Mouse (Mus musculus) lung, postnatal 0 days (tissue): Measurements from ENCODE around the gene Pym1. TPM values are rescaled to one million over a fixed set of nuclear protein-coding genes. Genes with fewer than 3 reads are reported as not detected.
A peak's percentile ranks its signal among the peaks of the same experiment; 100 is the strongest.

Experiments
- ATAC-seq: fragments of 200-750 bp; cut with Nextera tagmentation; 2 replicates; pipeline ENCODE4 v1.8.0; 2017; ENCODE audit warnings: moderate library complexity
- DNase-seq: peaks from one replicate; pipeline ENCODE4 v3.0.0-alpha.2; 2016; ENCODE audit warnings: low spot score
- H3K27ac ChIP-seq: fragments of 300-500 bp; sonication (generic); 2 replicates; pipeline ENCODE4 v1.5.1; 2014; ENCODE audit warnings: antibody characterized with exemption, mild to moderate bottlenecking, low read length, mixed read lengths
- H3K27me3 ChIP-seq: fragments of 300-500 bp; sonication (generic); replicated peaks from 2 replicates; pipeline ENCODE4 v1.6.1; 2014; ENCODE audit warnings: low read length, mixed read lengths; ENCODE audit not compliant: insufficient read depth
- H3K36me3 ChIP-seq: fragments of 300-500 bp; sonication (generic); 2 replicates; pipeline ENCODE4 v1.6.1; 2014; ENCODE audit warnings: low read length, mixed read lengths; ENCODE audit not compliant: insufficient read depth
- H3K4me1 ChIP-seq: fragments of 300-500 bp; sonication (generic); 2 replicates; pipeline ENCODE4 v1.6.1; 2014; ENCODE audit warnings: antibody characterized with exemption, low read depth, low read length, mixed read lengths; ENCODE audit not compliant: insufficient read depth
- H3K4me2 ChIP-seq: fragments of 300-500 bp; sonication (generic); replicated peaks from 2 replicates; pipeline ENCODE4 v1.6.1; 2014; ENCODE audit warnings: low read depth, mild to moderate bottlenecking, low read length, moderate library complexity, mixed read lengths
- H3K4me3 ChIP-seq: fragments of 300-500 bp; sonication (generic); 2 replicates; pipeline ENCODE4 v1.5.1; 2014; ENCODE audit warnings: low read depth, low read length
- H3K9ac ChIP-seq: fragments of 300-500 bp; sonication (generic); replicated peaks from 2 replicates; pipeline ENCODE4 v1.6.1; 2014; ENCODE audit warnings: low read depth, mild to moderate bottlenecking
- H3K9me3 ChIP-seq: fragments of 300-500 bp; sonication (generic); 2 replicates; pipeline ENCODE4 v1.6.1; 2016; ENCODE audit warnings: low read length, mixed read lengths
- CTCF ChIP-seq: IDR thresholded peaks from 2 replicates; pipeline ENCODE4 v1.5.1; 2016; ENCODE audit warnings: antibody characterized with exemption, mild to moderate bottlenecking
- EP300 ChIP-seq: IDR thresholded peaks from 2 replicates; pipeline ENCODE4 v1.6.1; 2016; ENCODE audit warnings: antibody characterized with exemption, mild to moderate bottlenecking, control low read depth
- WGBS: fragments of 180-500 bp; shearing (Covaris S2); extraction: QIAGEN DNeasy Blood & Tissue Kit; methylation state at CpG from one replicate; pipeline ENCODE4 v1.1.7; 2014; 5-methylcytosine and 5-hydroxymethylcytosine counted together
- polyA plus RNA-seq: library from polyadenylated mRNA; unstranded; fragments of >200 nt; fragmentation: Nextera tagmentation; extraction: Ambion mirVana; gene quantifications from 2 replicates; pipeline ENCODE4 v1.2.1, GENCODE M21; 2015

The Pym1 gene
- polyA plus RNA-seq, 1 experiment from 2014 or later = 24.9 TPM

GRCm38 (mm10) chr10:128790398-128791124 is 42.9 kb downstream of the Pym1 start, which contains the start of gene Mmp19:
Gene Mmp19, plus strand, starts transcription at chr10:128790910.
- 65% methylated on average over 7 of the region's 7 CpGs for WGBS
- TF ChIP-seq CTCF (no peak), EP300 (no peak)
- Histone ChIP-seq H3K27ac (peak within 1 kb of the TSS; percentile 69), H3K4me3 (peak within 1 kb of the TSS; percentile 27), H3K36me3 (no peaks in the 10 kb centered on the region), H3K9ac (0 out of 2 replicates have a peak within 1 kb of the TSS, but pooled peaks have one; percentile 5), H3K9me3 (no peaks in the 10 kb centered on the region), H3K4me1 (no peaks in the 10 kb centered on the region), H3K4me2 (peak within 1 kb of the TSS; percentile 42), H3K27me3 (no peaks in the 10 kb centered on the region)
- DNase-seq (peak; percentile 58), ATAC-seq (peak; percentile 67)

GRCm38 (mm10) chr10:128792041-128792440 is 44.4 kb downstream of the Pym1 start:
- H3K4me1 ChIP-seq = no peaks in the 10 kb centered on the region
- no peaks in the 10 kb centered on the region for H3K27me3 ChIP-seq
- H3K9ac ChIP-seq = no peak overlapping the region
- H3K9me3 ChIP-seq = no peaks in the 10 kb centered on the region
- ATAC-seq (no peak), DNase-seq (no peak)
- no peak overlapping the region for H3K27ac ChIP-seq
- H3K36me3 ChIP-seq = no peaks in the 10 kb centered on the region
- H3K4me2 ChIP-seq = no peak overlapping the region
- TF ChIP-seq CTCF (peak; percentile 36), EP300 (no peak)
- H3K4me3 ChIP-seq = no peak overlapping the region

- H3K27me3 ChIP-seq = no peaks in the 10 kb centered on the region
- no peaks in the 10 kb centered on the region for H3K9me3 ChIP-seq
- 88% methylated on average over 1 of the region's 1 CpGs for WGBS
- DNase-seq (no peak), ATAC-seq (no peak)
- no peak overlapping the region for H3K9ac ChIP-seq
- H3K36me3 ChIP-seq = no peaks in the 10 kb centered on the region
- H3K4me3 ChIP-seq = no peak overlapping the region
- no peak overlapping the region for H3K4me2 ChIP-seq
- TF ChIP-seq EP300 (no peak), CTCF (no peak)
- H3K4me1 ChIP-seq = no peaks in the 10 kb centered on the region
- H3K27ac ChIP-seq = no peak overlapping the region
Measured at GRCm38 (mm10) chr10:128793258-128793657, 45.6 kb downstream of the Pym1 start.

GRCm38 (mm10) chr10:128794391-128794790 is 46.7 kb downstream of the Pym1 start:
- Histone ChIP-seq H3K4me3 (no peak overlapping the region), H3K9me3 (no peaks in the 10 kb centered on the region)

GRCm38 (mm10) chr10:128795581-128795980 is 47.9 kb downstream of the Pym1 start:
- no peak overlapping the region for H3K4me2 ChIP-seq
- H3K36me3 ChIP-seq = peaks cover 4% of the 10 kb centered on the region; the same call in 1 of the 2 replicates
- TF ChIP-seq CTCF = no peak
- TF ChIP-seq EP300 = no peak
- no peak overlapping the region for H3K9ac ChIP-seq
- WGBS = 95% methylated on average over 3 of the region's 3 CpGs
- ATAC-seq (no peak), DNase-seq (no peak)
- no peak overlapping the region for H3K4me3 ChIP-seq
- H3K9me3 ChIP-seq = no peaks in the 10 kb centered on the region
- H3K27ac ChIP-seq = no peak overlapping the region
- H3K27me3 ChIP-seq = no peaks in the 10 kb centered on the region
- no peaks in the 10 kb centered on the region for H3K4me1 ChIP-seq

More at GRCm38 (mm10) chr10:128794391-128794790, 46.7 kb downstream of the Pym1 start:
- H3K27me3 ChIP-seq = no peaks in the 10 kb centered on the region
- no peak for TF ChIP-seq EP300
- WGBS = 72% methylated on average over 5 of the region's 5 CpGs
- no peak overlapping the region for H3K9ac ChIP-seq
- DNase-seq (no peak), ATAC-seq (no peak)
- no peak overlapping the region for H3K4me2 ChIP-seq
- no peaks in the 10 kb centered on the region for H3K36me3 ChIP-seq
- no peak overlapping the region for H3K27ac ChIP-seq
- H3K4me1 ChIP-seq = no peaks in the 10 kb centered on the region

GRCm38 (mm10) chr10:128798676-128799075 is 51.0 kb downstream of the Pym1 start:
- H3K4me1 ChIP-seq = peaks cover 8% of the 10 kb centered on the region; the same call in 1 of the 2 replicates
- 88% methylated on average over 8 of the region's 8 CpGs for WGBS
- no peak overlapping the region for H3K27ac ChIP-seq
- no peaks in the 10 kb centered on the region for H3K9me3 ChIP-seq
- H3K4me3 ChIP-seq = no peak overlapping the region
- no peak overlapping the region for H3K9ac ChIP-seq
- H3K36me3 ChIP-seq = peaks cover 10% of the 10 kb centered on the region; the same call in 1 of the 2 replicates
- no peaks in the 10 kb centered on the region for H3K27me3 ChIP-seq
- DNase-seq (no peak), ATAC-seq (no peak)
- H3K4me2 ChIP-seq = no peak overlapping the region
- TF ChIP-seq EP300 (no peak), CTCF (no peak)
